Mouse (Mus musculus): Measurements from ENCODE around the gene C2cd5. TPM values are rescaled to one million over a fixed set of nuclear protein-coding genes. Genes with fewer than 3 reads are reported as not detected.

Gene C2cd5
- polyA plus RNA-seq, 1 experiment: 84.7 TPM

DNA sequence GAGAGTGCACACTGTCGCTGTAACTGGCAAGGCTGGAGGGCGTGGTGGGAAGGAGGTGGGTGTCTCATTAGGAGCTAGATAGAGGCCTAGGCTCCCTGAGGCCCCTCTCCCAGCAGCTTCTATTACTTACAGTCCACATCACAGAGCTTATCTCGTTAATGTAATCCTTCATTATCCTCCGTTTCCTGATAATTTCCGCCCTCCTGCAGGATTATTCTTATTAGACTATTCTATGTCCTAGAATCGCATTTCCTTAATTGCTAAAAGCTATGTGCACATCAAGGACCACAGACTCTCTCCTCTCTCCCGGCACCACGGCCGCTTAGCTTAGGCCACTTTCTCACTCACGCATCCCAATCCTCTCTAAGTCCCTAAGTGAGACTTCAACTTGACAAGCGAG, 4.8 kb downstream of the C2cd5 start:
- 82% methylated on average over 11 of the region's 11 CpGs for WGBS
- H3K4me1 ChIP-seq (ENCODE audit: control insufficient read depth, insufficient read depth, low read length): peaks cover 4% of the 10 kb centered on the region
- H3K27me3 ChIP-seq (ENCODE audit: control insufficient read depth, insufficient read depth, low read length): no peaks in the 10 kb centered on the region
- no peak overlapping the region for H3K27ac ChIP-seq (ENCODE audit: insufficient read depth, low read length)
- H3K4me3 ChIP-seq (replicated peaks; ENCODE audit: insufficient read depth, low read depth, low read length): no peak overlapping the region
- no peak for DNase-seq
- TF ChIP-seq CTCF (IDR thresholded peaks at IDR 0.05; ENCODE audit: borderline replicate concordance, insufficient read depth, low read depth, low read length) (no peak), POLR2A (IDR thresholded peaks at IDR 0.05; ENCODE audit: borderline replicate concordance, insufficient read depth, low read length) (no peak)

DNA sequence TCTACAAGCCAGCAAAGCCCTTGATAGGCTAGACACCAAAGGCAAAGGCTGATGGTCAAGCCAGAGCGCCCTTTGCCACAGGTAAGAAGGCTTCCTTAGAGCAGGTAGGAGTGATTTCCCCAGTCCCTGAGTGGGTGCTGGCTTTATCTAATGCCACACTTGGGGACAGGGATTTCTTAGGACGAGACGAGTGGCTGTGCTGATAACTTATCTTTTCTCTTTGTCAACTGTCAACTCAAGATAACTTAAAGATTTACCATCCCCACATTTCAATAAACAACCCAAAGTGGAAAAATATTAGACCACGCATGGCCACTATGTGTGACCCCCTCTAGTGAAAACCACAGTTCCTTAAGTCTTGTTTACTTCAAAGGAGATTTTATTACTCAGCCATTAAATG, 7.1 kb downstream of the C2cd5 start:
- 93% methylated on average over 4 of the region's 4 CpGs for WGBS
- H3K27me3 ChIP-seq (ENCODE audit: control insufficient read depth, insufficient read depth, low read length): no peaks in the 10 kb centered on the region
- H3K27ac ChIP-seq (ENCODE audit: insufficient read depth, low read length): no peak overlapping the region
- no peak for TF ChIP-seq CTCF (IDR thresholded peaks at IDR 0.05; ENCODE audit: borderline replicate concordance, insufficient read depth, low read depth, low read length)
- TF ChIP-seq POLR2A (IDR thresholded peaks at IDR 0.05; ENCODE audit: borderline replicate concordance, insufficient read depth, low read length): no peak
- no peak overlapping the region for H3K4me3 ChIP-seq (replicated peaks; ENCODE audit: insufficient read depth, low read depth, low read length)
- DNase-seq: no peak
- H3K4me1 ChIP-seq (ENCODE audit: control insufficient read depth, insufficient read depth, low read length): peaks cover 4% of the 10 kb centered on the region

DNA sequence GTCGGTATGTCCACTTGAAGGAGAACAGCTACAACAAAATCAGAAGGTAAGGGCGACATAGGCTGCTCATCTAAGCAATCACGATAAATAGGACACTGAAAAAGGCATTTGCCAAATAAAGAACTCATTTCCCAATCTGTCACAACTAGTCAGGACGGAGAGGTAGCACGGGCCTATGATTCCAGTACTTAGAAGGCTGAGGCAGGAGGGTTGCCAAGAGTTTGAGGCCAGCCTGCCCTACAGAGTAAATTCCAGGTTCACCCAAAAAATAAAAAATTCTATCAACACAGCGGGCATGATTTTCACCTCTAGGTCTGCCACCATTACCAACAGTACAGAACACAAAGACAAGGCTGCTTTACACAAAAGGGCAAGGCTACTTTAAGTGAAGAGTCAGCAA, 8.9 kb downstream of the C2cd5 start:
- no peaks in the 10 kb centered on the region for H3K27me3 ChIP-seq (ENCODE audit: control insufficient read depth, insufficient read depth, low read length)
- TF ChIP-seq POLR2A (IDR thresholded peaks at IDR 0.05; ENCODE audit: borderline replicate concordance, insufficient read depth, low read length) (no peak), CTCF (IDR thresholded peaks at IDR 0.05; ENCODE audit: borderline replicate concordance, insufficient read depth, low read depth, low read length) (no peak)
- H3K27ac ChIP-seq (ENCODE audit: insufficient read depth, low read length): no peak overlapping the region
- 81% methylated on average over 6 of the region's 6 CpGs for WGBS
- no peak overlapping the region for H3K4me3 ChIP-seq (replicated peaks; ENCODE audit: insufficient read depth, low read depth, low read length)
- no peak for DNase-seq
- no peaks in the 10 kb centered on the region; the same call in 1 of the 2 replicates for H3K4me1 ChIP-seq (ENCODE audit: control insufficient read depth, insufficient read depth, low read length)

DNA sequence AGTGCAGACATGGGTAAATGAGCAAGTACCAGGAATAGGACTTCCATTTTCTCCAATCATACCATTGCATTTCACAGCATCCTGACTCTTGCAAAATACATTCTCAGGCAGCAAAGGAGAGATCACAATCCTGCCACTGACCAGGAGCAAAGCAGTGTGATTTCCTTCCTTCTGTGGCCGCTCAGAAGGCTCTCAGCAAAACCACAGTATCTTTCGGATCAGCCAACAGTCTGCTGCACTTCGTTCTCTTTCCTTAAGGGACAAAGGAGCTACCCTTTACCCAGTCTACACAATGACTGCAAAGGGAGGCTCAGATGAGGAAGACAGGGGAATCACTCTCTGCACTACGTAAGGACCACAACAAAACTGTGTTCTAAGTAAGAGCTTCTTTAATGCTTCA, 12.6 kb downstream of the C2cd5 start:
- H3K27me3 ChIP-seq (ENCODE audit: control insufficient read depth, insufficient read depth, low read length): no peaks in the 10 kb centered on the region
- no peak for TF ChIP-seq POLR2A (IDR thresholded peaks at IDR 0.05; ENCODE audit: borderline replicate concordance, insufficient read depth, low read length)
- TF ChIP-seq CTCF (IDR thresholded peaks at IDR 0.05; ENCODE audit: borderline replicate concordance, insufficient read depth, low read depth, low read length): no peak
- WGBS: 97% methylated on average over 4 of the region's 4 CpGs

DNA sequence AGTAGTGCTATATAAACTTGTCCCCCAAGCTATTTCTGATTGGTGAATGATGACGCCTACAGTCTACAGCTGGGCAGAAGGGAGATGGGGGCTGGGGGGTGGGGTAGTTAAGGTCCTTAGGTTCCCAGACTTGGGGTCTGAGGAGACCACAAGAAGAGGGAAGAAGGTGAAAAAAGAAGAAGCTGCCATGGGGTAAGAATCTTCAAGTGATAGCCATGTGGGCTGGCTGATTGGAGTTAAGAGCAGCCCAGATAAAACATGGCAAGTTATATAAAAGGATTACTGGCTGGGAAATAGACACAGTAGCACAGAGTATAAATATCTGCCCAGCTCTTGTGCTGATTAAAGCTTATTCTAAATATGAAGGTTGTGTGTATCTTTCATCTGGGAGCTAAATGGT, 14.0 kb downstream of the C2cd5 start:
- no peak for DNase-seq
- WGBS: 97% methylated on average over 1 of the region's 1 CpGs

More for the DNA sequence above, 12.6 kb downstream of the C2cd5 start:
- H3K27ac ChIP-seq (ENCODE audit: insufficient read depth, low read length): no peak overlapping the region
- no peak for DNase-seq
- H3K4me1 ChIP-seq (ENCODE audit: control insufficient read depth, insufficient read depth, low read length): no peaks in the 10 kb centered on the region; the same call in 1 of the 2 replicates
- H3K4me3 ChIP-seq (replicated peaks; ENCODE audit: insufficient read depth, low read depth, low read length): no peak overlapping the region

DNA sequence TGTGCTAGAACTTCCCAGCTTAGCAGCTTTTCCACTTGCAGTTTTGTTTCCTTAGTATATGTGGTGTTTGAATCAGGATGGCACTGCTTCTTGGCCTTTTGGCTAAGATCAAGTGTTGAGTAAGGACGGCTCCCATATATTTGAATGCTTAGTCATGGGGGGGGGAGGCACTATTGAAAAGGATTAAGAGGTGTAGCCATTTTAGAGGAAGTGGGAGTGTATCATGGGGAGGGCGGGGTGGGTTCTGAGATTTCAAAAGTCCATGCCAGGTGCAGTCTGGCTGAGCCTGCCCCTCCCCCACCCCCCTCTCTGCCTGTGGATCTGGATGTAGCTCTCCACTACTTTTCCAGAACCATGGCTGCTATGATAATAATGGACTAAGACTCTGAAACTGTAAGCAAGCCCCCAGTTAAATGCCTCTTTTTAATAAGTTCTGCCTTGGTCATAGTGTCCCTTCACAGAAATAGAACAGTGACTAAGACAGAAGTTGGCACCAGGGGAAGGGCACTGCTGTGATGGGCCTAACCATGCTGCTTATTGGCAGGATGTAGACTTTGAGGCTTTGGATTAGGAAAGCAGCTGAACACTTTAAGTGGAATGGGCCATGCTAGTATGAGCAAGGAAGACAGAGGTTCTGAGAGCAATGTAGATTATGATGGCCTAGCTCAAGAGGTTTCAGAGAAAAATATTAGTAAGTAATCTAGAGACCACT, 15.5 kb downstream of the C2cd5 start:
- Histone ChIP-seq H3K4me3 (replicated peaks; ENCODE audit: insufficient read depth, low read depth, low read length) (no peak overlapping the region), H3K4me1 (ENCODE audit: control insufficient read depth, insufficient read depth, low read length) (no peaks in the 10 kb centered on the region; the same call in 1 of the 2 replicates), H3K27me3 (ENCODE audit: control insufficient read depth, insufficient read depth, low read length) (no peaks in the 10 kb centered on the region), H3K27ac (ENCODE audit: insufficient read depth, low read length) (no peak overlapping the region)
- 63% methylated on average over 2 of the region's 2 CpGs for WGBS
- DNase-seq: peak; percentile 31 to 70
- TF ChIP-seq CTCF (IDR thresholded peaks at IDR 0.05; ENCODE audit: borderline replicate concordance, insufficient read depth, low read depth, low read length) (no peak), POLR2A (IDR thresholded peaks at IDR 0.05; ENCODE audit: borderline replicate concordance, insufficient read depth, low read length) (no peak)

More for the DNA sequence above, 14.0 kb downstream of the C2cd5 start:
- no peaks in the 10 kb centered on the region; the same call in 1 of the 2 replicates for H3K4me1 ChIP-seq (ENCODE audit: control insufficient read depth, insufficient read depth, low read length)
- TF ChIP-seq CTCF (IDR thresholded peaks at IDR 0.05; ENCODE audit: borderline replicate concordance, insufficient read depth, low read depth, low read length): no peak
- no peak for TF ChIP-seq POLR2A (IDR thresholded peaks at IDR 0.05; ENCODE audit: borderline replicate concordance, insufficient read depth, low read length)
- H3K27ac ChIP-seq (ENCODE audit: insufficient read depth, low read length): no peak overlapping the region
- H3K4me3 ChIP-seq (replicated peaks; ENCODE audit: insufficient read depth, low read depth, low read length): no peak overlapping the region
- H3K27me3 ChIP-seq (ENCODE audit: control insufficient read depth, insufficient read depth, low read length): no peaks in the 10 kb centered on the region

DNA sequence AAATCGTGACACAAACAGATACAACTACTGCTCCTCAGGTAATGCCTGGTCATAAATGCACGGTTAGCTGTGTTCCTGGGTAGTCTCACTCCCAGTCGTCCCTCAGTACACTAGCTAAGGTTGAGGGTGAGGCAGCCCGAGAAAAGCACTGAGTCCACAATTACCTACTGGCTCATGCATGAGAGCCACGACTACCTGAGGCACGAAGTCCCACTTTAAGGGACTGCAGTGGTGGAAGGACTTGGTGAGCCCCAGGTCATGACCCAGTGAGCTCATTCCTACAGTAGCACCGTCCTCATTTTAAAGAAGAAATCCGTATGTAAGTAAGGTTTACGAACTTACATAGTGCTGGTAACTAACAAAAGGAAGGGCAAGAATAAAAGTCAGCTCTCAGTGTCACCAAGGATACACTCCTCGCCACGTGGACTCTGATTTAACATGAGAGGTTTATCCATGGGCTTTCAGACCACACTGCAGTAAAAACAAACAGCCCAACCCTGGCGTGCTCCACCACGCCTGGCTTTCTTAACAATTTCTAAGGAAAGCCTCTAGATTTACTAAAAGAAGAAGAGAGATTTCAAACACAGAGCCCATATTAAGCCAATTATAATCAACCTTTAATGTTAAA, 18.3 kb downstream of the C2cd5 start:
- no peak overlapping the region for H3K4me3 ChIP-seq (replicated peaks; ENCODE audit: insufficient read depth, low read depth, low read length)
- DNase-seq: no peak
- WGBS: 91% methylated on average over 13 of the region's 13 CpGs
- no peaks in the 10 kb centered on the region; the same call in 1 of the 2 replicates for H3K4me1 ChIP-seq (ENCODE audit: control insufficient read depth, insufficient read depth, low read length)
- H3K27ac ChIP-seq (ENCODE audit: insufficient read depth, low read length): no peak overlapping the region
- H3K27me3 ChIP-seq (ENCODE audit: control insufficient read depth, insufficient read depth, low read length): no peaks in the 10 kb centered on the region
- TF ChIP-seq POLR2A (IDR thresholded peaks at IDR 0.05; ENCODE audit: borderline replicate concordance, insufficient read depth, low read length) (no peak), CTCF (IDR thresholded peaks at IDR 0.05; ENCODE audit: borderline replicate concordance, insufficient read depth, low read depth, low read length) (no peak)

DNA sequence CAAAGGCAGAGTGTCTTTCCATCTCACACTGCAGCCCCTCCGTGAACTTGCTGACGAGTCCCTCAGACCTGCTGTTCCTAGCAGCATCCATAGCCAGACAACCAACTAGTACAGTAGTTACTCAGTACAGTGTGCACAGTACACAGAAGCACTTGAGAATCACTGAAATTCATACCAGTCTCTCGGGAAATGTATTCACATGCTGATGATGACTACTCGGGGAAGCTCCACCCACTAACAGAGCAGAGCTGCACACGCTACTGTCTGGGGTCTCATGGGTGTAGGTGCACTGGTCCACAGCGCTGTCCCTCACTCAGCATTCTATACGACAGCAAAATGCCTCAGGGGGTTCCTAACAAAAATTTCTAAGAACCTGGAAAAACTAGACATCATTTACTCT, 19.2 kb downstream of the C2cd5 start:
- Histone ChIP-seq H3K27ac (ENCODE audit: insufficient read depth, low read length) (no peak overlapping the region), H3K4me1 (ENCODE audit: control insufficient read depth, insufficient read depth, low read length) (no peaks in the 10 kb centered on the region; the same call in 1 of the 2 replicates), H3K27me3 (ENCODE audit: control insufficient read depth, insufficient read depth, low read length) (no peaks in the 10 kb centered on the region), H3K4me3 (replicated peaks; ENCODE audit: insufficient read depth, low read depth, low read length) (no peak overlapping the region)
- DNase-seq: no peak
- TF ChIP-seq POLR2A (IDR thresholded peaks at IDR 0.05; ENCODE audit: borderline replicate concordance, insufficient read depth, low read length) (no peak), CTCF (IDR thresholded peaks at IDR 0.05; ENCODE audit: borderline replicate concordance, insufficient read depth, low read depth, low read length) (no peak)
- 74% methylated on average over 7 of the region's 7 CpGs for WGBS

Measured in cerebellum, adult 2 months (tissue).